Mouse (Mus musculus) lung, adult 2 months (tissue): ENCODE measurements around the gene Gm20388.

Experiments
- CTCF ChIP-seq: fragments of 200-500 bp; IDR thresholded peaks from 2 replicates; pipeline ENCODE4 v1.5.1; 2011; ENCODE audit warnings: mild to moderate bottlenecking, low read length, control low read depth; ENCODE audit not compliant: insufficient read depth
- POLR2A ChIP-seq: fragments of 200-500 bp; IDR thresholded peaks from 2 replicates; pipeline ENCODE4 v1.6.1; 2011; ENCODE audit warnings: low read depth, mild to moderate bottlenecking, control low read depth, low read length, borderline replicate concordance; ENCODE audit errors: extremely low read depth

DNA sequence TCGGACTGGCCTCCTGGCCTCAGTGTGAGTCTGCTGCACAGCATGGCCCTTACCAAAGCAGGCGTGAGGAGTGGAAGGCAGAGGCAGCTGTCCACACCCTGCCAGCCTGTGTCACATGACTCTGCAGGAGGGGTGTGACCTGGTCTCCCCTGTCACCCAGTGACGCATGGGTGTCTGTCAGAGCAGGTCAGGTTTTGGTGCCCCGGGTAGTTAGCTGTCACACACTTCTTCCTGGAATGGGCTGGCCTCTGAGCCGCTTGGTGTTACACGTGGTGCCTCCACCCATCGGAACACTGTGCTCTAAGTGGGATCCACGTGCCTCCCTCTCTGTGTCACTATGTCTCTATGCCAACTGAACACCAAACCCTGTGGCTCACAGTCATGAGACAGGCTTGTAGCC is 4355.2 kb downstream of the Gm20388 start:
- TF ChIP-seq CTCF: no peak
- TF ChIP-seq POLR2A: no peak
